Mouse (Mus musculus) stomach, embryonic 14.5 days (tissue): ENCODE results near the gene Slc25a12. TPM values are rescaled to one million over a fixed set of nuclear protein-coding genes. Genes with fewer than 3 reads are reported as not detected.

ENCODE experiments used
- ATAC-seq: fragments of 200-750 bp; cut with Nextera tagmentation; 2 replicates; pipeline ENCODE4 v1.8.0; 2017; ENCODE audit warnings: low read depth, moderate TSS enrichment; ENCODE audit not compliant: insufficient number of reproducible peaks, insufficient read depth, low FRiP score
- H3K27ac ChIP-seq: fragments of 300-500 bp; sonication (generic); 2 replicates; pipeline ENCODE4 v1.5.1; 2014; ENCODE audit warnings: mild to moderate bottlenecking, low read length, moderate library complexity, mixed read lengths
- H3K27me3 ChIP-seq: fragments of 300-500 bp; sonication (generic); 2 replicates; pipeline ENCODE4 v1.6.1; 2014; ENCODE audit warnings: low read length, control low read depth, mixed read lengths; ENCODE audit not compliant: control insufficient read depth, insufficient read depth
- H3K36me3 ChIP-seq: fragments of 300-500 bp; sonication (generic); 2 replicates; pipeline ENCODE4 v1.6.1; 2014; ENCODE audit warnings: mild to moderate bottlenecking, control low read depth, low read length, moderate library complexity, mixed read lengths; ENCODE audit not compliant: control insufficient read depth, insufficient read depth
- H3K4me1 ChIP-seq: fragments of 300-500 bp; sonication (generic); 2 replicates; pipeline ENCODE4 v1.6.1; 2014; ENCODE audit warnings: low read length, control low read depth, mixed read lengths; ENCODE audit not compliant: control insufficient read depth, insufficient read depth
- H3K4me2 ChIP-seq: fragments of 300-500 bp; sonication (generic); replicated peaks from 2 replicates; pipeline ENCODE4 v1.6.1; 2014; ENCODE audit warnings: low read depth, low read length, control low read depth
- H3K4me3 ChIP-seq: fragments of 300-500 bp; sonication (generic); 2 replicates; pipeline ENCODE4 v1.5.1; 2014; ENCODE audit warnings: low read depth, low read length, control low read depth
- H3K9ac ChIP-seq: fragments of 300-500 bp; sonication (generic); replicated peaks from 2 replicates; pipeline ENCODE4 v1.6.1; 2014; ENCODE audit warnings: low read depth, mild to moderate bottlenecking, control low read depth, low read length, moderate library complexity, mixed read lengths
- H3K9me3 ChIP-seq: fragments of 300-500 bp; sonication (generic); 2 replicates; pipeline ENCODE4 v1.6.1; 2016; ENCODE audit warnings: low read depth, low read length, control low read depth; ENCODE audit not compliant: control insufficient read depth
- WGBS: fragments of 180-500 bp; shearing (Covaris S2); extraction: QIAGEN DNeasy Blood & Tissue Kit; methylation state at CpG from one replicate; pipeline ENCODE4 v1.1.7; 2014; 5-methylcytosine and 5-hydroxymethylcytosine counted together
- polyA plus RNA-seq: library from polyadenylated mRNA; unstranded; fragments of >200 nt; fragmentation: Nextera tagmentation; extraction: Ambion mirVana; gene quantifications from 2 replicates; pipeline ENCODE4 v1.2.1, GENCODE M21; 2014

Slc25a12 gene
- polyA plus RNA-seq, 1 experiment from 2014 or later = 35.8 TPM

GRCm38 (mm10) chr2:71245416-71245815, 122.1 kb downstream of the Slc25a12 start:
- 85% methylated on average over 3 of the region's 3 CpGs for WGBS
- no peak overlapping the region for H3K4me2 ChIP-seq
- H3K4me3 ChIP-seq = no peak overlapping the region
- H3K4me1 ChIP-seq = no peaks in the 10 kb centered on the region
- no peak overlapping the region for H3K9ac ChIP-seq
- no peak for ATAC-seq
- H3K36me3 ChIP-seq = peaks cover 25% of the 10 kb centered on the region
- H3K9me3 ChIP-seq = no peaks in the 10 kb centered on the region
- no peaks in the 10 kb centered on the region for H3K27me3 ChIP-seq
- H3K27ac ChIP-seq = no peak overlapping the region

- peaks cover 23% of the 10 kb centered on the region for H3K36me3 ChIP-seq
- 90% methylated on average over 7 of the region's 7 CpGs for WGBS
- H3K9ac ChIP-seq = no peak overlapping the region
- no peak overlapping the region for H3K4me2 ChIP-seq
- H3K9me3 ChIP-seq = no peaks in the 10 kb centered on the region
- no peak overlapping the region for H3K4me3 ChIP-seq
- H3K27ac ChIP-seq = no peak overlapping the region
- no peak for ATAC-seq
- no peaks in the 10 kb centered on the region for H3K4me1 ChIP-seq
- H3K27me3 ChIP-seq = no peaks in the 10 kb centered on the region
Observed at GRCm38 (mm10) chr2:71244807-71245206, 122.7 kb downstream of the Slc25a12 start.

- Histone ChIP-seq H3K4me3 (no peak overlapping the region), H3K27ac (no peak overlapping the region), H3K9me3 (no peaks in the 10 kb centered on the region), H3K4me1 (no peaks in the 10 kb centered on the region), H3K9ac (no peak overlapping the region), H3K36me3 (peaks cover 20% of the 10 kb centered on the region), H3K27me3 (no peaks in the 10 kb centered on the region), H3K4me2 (no peak overlapping the region)
- 81% methylated on average over 9 of the region's 9 CpGs for WGBS
- ATAC-seq = no peak
Observed at GRCm38 (mm10) chr2:71243058-71243672, 124.4 kb downstream of the Slc25a12 start.

GRCm38 (mm10) chr2:71242180-71242579, 125.4 kb downstream of the Slc25a12 start:
- WGBS = 95% methylated on average over 3 of the region's 3 CpGs
- H3K27ac ChIP-seq = no peak overlapping the region
- no peak overlapping the region for H3K9ac ChIP-seq
- H3K4me2 ChIP-seq = no peak overlapping the region
- H3K4me3 ChIP-seq = no peak overlapping the region
- H3K36me3 ChIP-seq = peaks cover 25% of the 10 kb centered on the region
- H3K4me1 ChIP-seq = no peaks in the 10 kb centered on the region
- H3K9me3 ChIP-seq = no peaks in the 10 kb centered on the region
- H3K27me3 ChIP-seq = no peaks in the 10 kb centered on the region
- no peak for ATAC-seq

- ATAC-seq = no peak
- 86% methylated on average over 2 of the region's 2 CpGs for WGBS
- H3K4me2 ChIP-seq = no peak overlapping the region
- no peak overlapping the region for H3K27ac ChIP-seq
- no peak overlapping the region for H3K4me3 ChIP-seq
- no peaks in the 10 kb centered on the region for H3K4me1 ChIP-seq
- H3K9ac ChIP-seq = no peak overlapping the region
- peaks cover 24% of the 10 kb centered on the region for H3K36me3 ChIP-seq
- no peaks in the 10 kb centered on the region for H3K27me3 ChIP-seq
- no peaks in the 10 kb centered on the region for H3K9me3 ChIP-seq
Observed at GRCm38 (mm10) chr2:71241505-71241904, 126.0 kb downstream of the Slc25a12 start.

GRCm38 (mm10) chr2:71236009-71236408, 131.5 kb downstream of the Slc25a12 start:
- Histone ChIP-seq H3K27ac (no peak overlapping the region), H3K9ac (no peak overlapping the region), H3K4me2 (no peak overlapping the region), H3K4me3 (no peak overlapping the region), H3K27me3 (no peaks in the 10 kb centered on the region), H3K9me3 (no peaks in the 10 kb centered on the region), H3K4me1 (no peaks in the 10 kb centered on the region), H3K36me3 (peaks cover 27% of the 10 kb centered on the region)
- no peak for ATAC-seq
- WGBS = 96% methylated on average over 6 of the region's 6 CpGs

GRCm38 (mm10) chr2:71235420-71235819, 132.1 kb downstream of the Slc25a12 start:
- 84% methylated on average over 4 of the region's 4 CpGs for WGBS
- no peak for ATAC-seq

GRCm38 (mm10) chr2:71232976-71233375, 134.6 kb downstream of the Slc25a12 start:
- no peaks in the 10 kb centered on the region for H3K9me3 ChIP-seq
- no peak overlapping the region for H3K9ac ChIP-seq
- H3K4me1 ChIP-seq = no peaks in the 10 kb centered on the region
- no peak overlapping the region for H3K4me2 ChIP-seq
- no peak overlapping the region for H3K4me3 ChIP-seq
- WGBS = 91% methylated on average over 2 of the region's 2 CpGs
- H3K36me3 ChIP-seq = peaks cover 27% of the 10 kb centered on the region
- no peak overlapping the region for H3K27ac ChIP-seq
- H3K27me3 ChIP-seq = no peaks in the 10 kb centered on the region
- ATAC-seq = no peak

More at GRCm38 (mm10) chr2:71235420-71235819, 132.1 kb downstream of the Slc25a12 start:
- H3K36me3 ChIP-seq = peaks cover 25% of the 10 kb centered on the region
- no peak overlapping the region for H3K4me2 ChIP-seq
- no peak overlapping the region for H3K9ac ChIP-seq
- no peak overlapping the region for H3K27ac ChIP-seq
- H3K27me3 ChIP-seq = no peaks in the 10 kb centered on the region
- no peak overlapping the region for H3K4me3 ChIP-seq
- no peaks in the 10 kb centered on the region for H3K4me1 ChIP-seq
- no peaks in the 10 kb centered on the region for H3K9me3 ChIP-seq

GRCm38 (mm10) chr2:71231951-71232350, 135.6 kb downstream of the Slc25a12 start:
- no peak overlapping the region for H3K27ac ChIP-seq
- peaks cover 23% of the 10 kb centered on the region for H3K36me3 ChIP-seq
- no peak for ATAC-seq
- no peak overlapping the region for H3K4me3 ChIP-seq
- H3K4me1 ChIP-seq = no peaks in the 10 kb centered on the region
- H3K27me3 ChIP-seq = no peaks in the 10 kb centered on the region
- H3K9me3 ChIP-seq = no peaks in the 10 kb centered on the region
- no peak overlapping the region for H3K9ac ChIP-seq
- WGBS = 79% methylated on average over 5 of the region's 5 CpGs
- no peak overlapping the region for H3K4me2 ChIP-seq
